Mouse (Mus musculus): ENCODE data around the gene Exoc4. TPM values are rescaled to one million over a fixed set of nuclear protein-coding genes. Genes with fewer than 3 reads are reported as not detected.

Gene Exoc4
- polyA plus RNA-seq, 1 experiment = 15.5 TPM

GRCm38 (mm10) chr6:33484568-33484967, 235.7 kb downstream of the Exoc4 start:
- H3K4me3 ChIP-seq (ENCODE audit: insufficient read depth, low read depth, low read length) = no peak overlapping the region
- no peak overlapping the region for H3K27ac ChIP-seq (replicated peaks; ENCODE audit: low read depth, low read length)
- H3K4me1 ChIP-seq (ENCODE audit: control insufficient read depth, insufficient read depth, insufficient read length, low read length) = no peaks in the 10 kb centered on the region

- H3K27ac ChIP-seq (replicated peaks; ENCODE audit: low read depth, low read length) = no peak overlapping the region
- no peak overlapping the region for H3K4me3 ChIP-seq (ENCODE audit: insufficient read depth, low read depth, low read length)
These were observed 240.9 kb downstream of the Exoc4 start for GRCm38 (mm10) chr6:33489788-33490187.

GRCm38 (mm10) chr6:33496141-33496855, 247.4 kb downstream of the Exoc4 start:
- no peak overlapping the region for H3K4me3 ChIP-seq (ENCODE audit: insufficient read depth, low read depth, low read length)
- H3K27ac ChIP-seq (replicated peaks; ENCODE audit: low read depth, low read length) = no peak overlapping the region
- no peaks in the 10 kb centered on the region for H3K4me1 ChIP-seq (ENCODE audit: control insufficient read depth, insufficient read depth, insufficient read length, low read length)

More at GRCm38 (mm10) chr6:33489788-33490187, 240.9 kb downstream of the Exoc4 start:
- H3K4me1 ChIP-seq (ENCODE audit: control insufficient read depth, insufficient read depth, insufficient read length, low read length) = no peaks in the 10 kb centered on the region

GRCm38 (mm10) chr6:33497348-33497747, 248.5 kb downstream of the Exoc4 start:
- Histone ChIP-seq H3K4me3 (ENCODE audit: insufficient read depth, low read depth, low read length) (no peak overlapping the region), H3K27ac (replicated peaks; ENCODE audit: low read depth, low read length) (no peak overlapping the region), H3K4me1 (ENCODE audit: control insufficient read depth, insufficient read depth, insufficient read length, low read length) (no peaks in the 10 kb centered on the region)

- Histone ChIP-seq H3K4me1 (ENCODE audit: control insufficient read depth, insufficient read depth, insufficient read length, low read length) (no peaks in the 10 kb centered on the region), H3K27ac (replicated peaks; ENCODE audit: low read depth, low read length) (no peak overlapping the region), H3K4me3 (ENCODE audit: insufficient read depth, low read depth, low read length) (no peak overlapping the region)
These were observed 253.5 kb downstream of the Exoc4 start for GRCm38 (mm10) chr6:33502388-33502787.

- Histone ChIP-seq H3K4me1 (ENCODE audit: control insufficient read depth, insufficient read depth, insufficient read length, low read length) (no peaks in the 10 kb centered on the region), H3K27ac (replicated peaks; ENCODE audit: low read depth, low read length) (no peak overlapping the region), H3K4me3 (ENCODE audit: insufficient read depth, low read depth, low read length) (no peak overlapping the region)
These were observed 254.5 kb downstream of the Exoc4 start for GRCm38 (mm10) chr6:33503381-33503780.

- H3K4me3 ChIP-seq (ENCODE audit: insufficient read depth, low read depth, low read length) = no peak overlapping the region
These were observed 258.2 kb downstream of the Exoc4 start for GRCm38 (mm10) chr6:33507134-33507533.

GRCm38 (mm10) chr6:33515391-33515790, 266.5 kb downstream of the Exoc4 start:
- Histone ChIP-seq H3K4me1 (ENCODE audit: control insufficient read depth, insufficient read depth, insufficient read length, low read length) (peaks cover 3% of the 10 kb centered on the region; the same call in 1 of the 2 replicates), H3K4me3 (ENCODE audit: insufficient read depth, low read depth, low read length) (no peak overlapping the region), H3K27ac (replicated peaks; ENCODE audit: low read depth, low read length) (peak overlapping the region; percentile 72)

More at GRCm38 (mm10) chr6:33507134-33507533, 258.2 kb downstream of the Exoc4 start:
- no peaks in the 10 kb centered on the region for H3K4me1 ChIP-seq (ENCODE audit: control insufficient read depth, insufficient read depth, insufficient read length, low read length)
- H3K27ac ChIP-seq (replicated peaks; ENCODE audit: low read depth, low read length) = no peak overlapping the region

GRCm38 (mm10) chr6:33516798-33517197, 267.9 kb downstream of the Exoc4 start:
- Histone ChIP-seq H3K27ac (replicated peaks; ENCODE audit: low read depth, low read length) (no peak overlapping the region), H3K4me3 (ENCODE audit: insufficient read depth, low read depth, low read length) (no peak overlapping the region), H3K4me1 (ENCODE audit: control insufficient read depth, insufficient read depth, insufficient read length, low read length) (peaks cover 3% of the 10 kb centered on the region; the same call in 1 of the 2 replicates)

- H3K4me3 ChIP-seq (ENCODE audit: insufficient read depth, low read depth, low read length) = no peak overlapping the region
- no peak overlapping the region for H3K27ac ChIP-seq (replicated peaks; ENCODE audit: low read depth, low read length)
- H3K4me1 ChIP-seq (ENCODE audit: control insufficient read depth, insufficient read depth, insufficient read length, low read length) = peaks cover 3% of the 10 kb centered on the region; the same call in 1 of the 2 replicates
These were observed 269.1 kb downstream of the Exoc4 start for GRCm38 (mm10) chr6:33517890-33518410.

- no peak overlapping the region for H3K27ac ChIP-seq (replicated peaks; ENCODE audit: low read depth, low read length)
- no peaks in the 10 kb centered on the region for H3K4me1 ChIP-seq (ENCODE audit: control insufficient read depth, insufficient read depth, insufficient read length, low read length)
- H3K4me3 ChIP-seq (ENCODE audit: insufficient read depth, low read depth, low read length) = no peak overlapping the region
These were observed 276.9 kb downstream of the Exoc4 start for GRCm38 (mm10) chr6:33525695-33526366.

GRCm38 (mm10) chr6:33540356-33540755, 291.5 kb downstream of the Exoc4 start:
- H3K4me3 ChIP-seq (ENCODE audit: insufficient read depth, low read depth, low read length) = no peak overlapping the region
- no peaks in the 10 kb centered on the region; the same call in 1 of the 2 replicates for H3K4me1 ChIP-seq (ENCODE audit: control insufficient read depth, insufficient read depth, insufficient read length, low read length)
- H3K27ac ChIP-seq (replicated peaks; ENCODE audit: low read depth, low read length) = no peak overlapping the region

GRCm38 (mm10) chr6:33542712-33543111, 293.8 kb downstream of the Exoc4 start:
- H3K4me1 ChIP-seq (ENCODE audit: control insufficient read depth, insufficient read depth, insufficient read length, low read length) = no peaks in the 10 kb centered on the region; the same call in 1 of the 2 replicates
- no peak overlapping the region for H3K4me3 ChIP-seq (ENCODE audit: insufficient read depth, low read depth, low read length)
- H3K27ac ChIP-seq (replicated peaks; ENCODE audit: low read depth, low read length) = no peak overlapping the region

GRCm38 (mm10) chr6:33551934-33552333, 303.0 kb downstream of the Exoc4 start:
- H3K27ac ChIP-seq (replicated peaks; ENCODE audit: low read depth, low read length) = no peak overlapping the region
- H3K4me1 ChIP-seq (ENCODE audit: control insufficient read depth, insufficient read depth, insufficient read length, low read length) = no peaks in the 10 kb centered on the region
- no peak overlapping the region for H3K4me3 ChIP-seq (ENCODE audit: insufficient read depth, low read depth, low read length)

GRCm38 (mm10) chr6:33560925-33561324, 312.0 kb downstream of the Exoc4 start:
- Histone ChIP-seq H3K4me3 (ENCODE audit: insufficient read depth, low read depth, low read length) (no peak overlapping the region), H3K27ac (replicated peaks; ENCODE audit: low read depth, low read length) (no peak overlapping the region), H3K4me1 (ENCODE audit: control insufficient read depth, insufficient read depth, insufficient read length, low read length) (no peaks in the 10 kb centered on the region)

All from brown adipose tissue, adult 24 weeks (tissue).